In genomic region chr7:68172776-68173175, GRCm38 (mm10) we compare ENCODE assay signal across 17 mouse cellular contexts.
DNase-seq lines count a peak whose midpoint lies in the region; ATAC-seq lines count a peak whose summit lies in the region.
"Had no signal": no experiment of that assay in that cellular context is flagged by ENCODE, and none has a peak within 500 bp of the region (broad histone marks: within the 10 kb centered on the region; RNA-seq: fewer than 3 reads in every experiment).

No protein-coding gene starts in this region.

- 72% methylated on average over 7 of the region's 7 CpGs for WGBS in hindbrain, embryonic 13.5 days
- 97% methylated on average over 7 of the region's 7 CpGs for WGBS in hindbrain, embryonic 11.5 days

- no peaks in the 10 kb centered on the region for H3K27me3 ChIP-seq in hindbrain, embryonic 13.5 days
- no peaks in the 10 kb centered on the region for H3K27me3 ChIP-seq in hindbrain, embryonic 11.5 days (ENCODE audit: control insufficient read depth, insufficient read depth, low read length)
- H3K27me3 ChIP-seq: hindbrain, embryonic 15.5 days; liver, embryonic 15.5 days; neural tube, embryonic 13.5 days had no signal

- H3K9me3 ChIP-seq in hindbrain, embryonic 13.5 days = no peaks in the 10 kb centered on the region
- H3K9me3 ChIP-seq in hindbrain, embryonic 11.5 days (ENCODE audit: control insufficient read depth, low read length) = no peaks in the 10 kb centered on the region
- H3K9me3 ChIP-seq: hindbrain, embryonic 15.5 days; liver, embryonic 15.5 days; neural tube, embryonic 13.5 days had no signal

- no peak overlapping the region for H3K4me2 ChIP-seq in hindbrain, embryonic 13.5 days
- H3K4me2 ChIP-seq in hindbrain, embryonic 11.5 days (replicated peaks; ENCODE audit: low read depth, low read length) = no peak overlapping the region
- H3K4me2 ChIP-seq: hindbrain, embryonic 15.5 days; liver, embryonic 15.5 days; neural tube, embryonic 13.5 days had no signal

- no peak for ATAC-seq in hindbrain, embryonic 13.5 days (ENCODE audit: low FRiP score)
- ATAC-seq in hindbrain, embryonic 11.5 days (ENCODE audit: low FRiP score) = no peak
- no peak for ATAC-seq in megakaryocyte-erythroid progenitor cell, adult 5-6 weeks (replicated peaks; ENCODE audit: low FRiP score, low TSS enrichment, poor library complexity, severe bottlenecking)

- H3K4me1 ChIP-seq in hindbrain, embryonic 13.5 days (replicated peaks) = peaks cover 6% of the 10 kb centered on the region; the same call in 1 of the 2 replicates
- no peaks in the 10 kb centered on the region for H3K4me1 ChIP-seq in hindbrain, embryonic 11.5 days (replicated peaks; ENCODE audit: control insufficient read depth, insufficient read depth, low read length)
- H3K4me1 ChIP-seq: liver, embryonic 15.5 days had no signal

- peak overlapping the region; percentile 3; the same call in 1 of the 2 replicates for H3K27ac ChIP-seq in hindbrain, embryonic 13.5 days
- H3K27ac ChIP-seq in hindbrain, embryonic 11.5 days (ENCODE audit: low read depth, low read length) = no peak overlapping the region
- H3K27ac ChIP-seq: gastrocnemius, adult 2 months; hindbrain, embryonic 15.5 days; liver, embryonic 15.5 days; neural tube, embryonic 13.5 days had no signal

- no peak for DNase-seq in hindbrain, embryonic 11.5 days (ENCODE audit: low spot score)
- peak; percentile 72 for DNase-seq in retina, postnatal 1 day
- DNase-seq in retina, embryonic 14.5 days (ENCODE audit: low spot score) = no peak
- peak; percentile 71 to 75 for DNase-seq in cerebellum, postnatal 10 days
- no peak for DNase-seq in ovary, postnatal 36 days (ENCODE audit: low spot score)
- DNase-seq in gastrocnemius, postnatal 25 days = no peak
- DNase-seq: adrenal gland, postnatal 14 days; gastrocnemius, adult 2 months; kidney, adult 11 months; kidney, postnatal 10 days; lung, postnatal 10 days; right cerebral cortex, postnatal 4 days had no signal

- H3K9ac ChIP-seq in hindbrain, embryonic 13.5 days = no peak overlapping the region
- H3K9ac ChIP-seq in hindbrain, embryonic 11.5 days (ENCODE audit: low read depth, low read length) = no peak overlapping the region
- H3K9ac ChIP-seq: hindbrain, embryonic 15.5 days; liver, embryonic 15.5 days; neural tube, embryonic 13.5 days had no signal

- H3K4me3 ChIP-seq in hindbrain, embryonic 13.5 days = no peak overlapping the region
- H3K4me3 ChIP-seq in hindbrain, embryonic 11.5 days (ENCODE audit: low read depth, low read length) = no peak overlapping the region
- H3K4me3 ChIP-seq: gastrocnemius, adult 2 months; hindbrain, embryonic 15.5 days; liver, embryonic 15.5 days; neural tube, embryonic 13.5 days had no signal

- H3K36me3 ChIP-seq in hindbrain, embryonic 13.5 days = peaks cover 23% of the 10 kb centered on the region
- 0 out of 2 replicates have a peak, but pooled peaks cover 3% of the 10 kb centered on the region for H3K36me3 ChIP-seq in hindbrain, embryonic 11.5 days (ENCODE audit: control insufficient read depth, insufficient read depth, low read length)

Comparison
In these comparisons a context has a peak if more than half of its experiments do, and no peak if none do; other contexts are left out.
1. DNase-seq: peak in retina, postnatal 1 day (single experiment) and cerebellum, postnatal 10 days (2 of 2); none in hindbrain, embryonic 11.5 days (single experiment), retina, embryonic 14.5 days (single experiment), ovary, postnatal 36 days (single experiment) and gastrocnemius, postnatal 25 days (single experiment).